Mouse (Mus musculus) CD4-positive helper T cell, adult 2 months (primary cell): Measurements from ENCODE around the gene Acvr2a.
"Not testable (repeated sequence)": the region's sequence is repeated elsewhere in the genome, so short reads cannot be mapped to it uniquely, and the experiment has no call there.

ENCODE experiments used
- DNase-seq: peaks from one replicate; pipeline ENCODE4 v3.0.0-alpha.2; 2012; ENCODE audit warnings: low read depth, missing footprints, low spot score

Gene Acvr2a

GRCm38 (mm10) chr2:48813371-48814222 is at the start of gene Acvr2a:
Acvr2a (plus strand) TSS chr2:48814109.
- DNase-seq: peak; percentile 84

GRCm38 (mm10) chr2:48766513-48766912 is 47.4 kb upstream of the Acvr2a start:
- no peak for DNase-seq

GRCm38 (mm10) chr2:48767778-48768177 is 46.1 kb upstream of the Acvr2a start:
- no peak for DNase-seq

GRCm38 (mm10) chr2:48768219-48768618 is 45.7 kb upstream of the Acvr2a start:
- DNase-seq: no peak

GRCm38 (mm10) chr2:48770100-48770499 is 43.8 kb upstream of the Acvr2a start:
- DNase-seq: no peak

GRCm38 (mm10) chr2:48770634-48771033 is 43.3 kb upstream of the Acvr2a start:
- no peak for DNase-seq

GRCm38 (mm10) chr2:48775281-48775680 is 38.6 kb upstream of the Acvr2a start:
- DNase-seq: no peak

GRCm38 (mm10) chr2:48788901-48789300 is 25.0 kb upstream of the Acvr2a start:
- no peak for DNase-seq

GRCm38 (mm10) chr2:48814223-48815038 is 522 bp downstream of the Acvr2a start:
- no peak for DNase-seq

GRCm38 (mm10) chr2:48815039-48815590 is 1.2 kb downstream of the Acvr2a start:
- peak; percentile 7 for DNase-seq

- no peak for DNase-seq
These were observed 2.5 kb downstream of the Acvr2a start for GRCm38 (mm10) chr2:48816141-48817028.

- no peak for DNase-seq
These were observed 12.0 kb downstream of the Acvr2a start for GRCm38 (mm10) chr2:48825878-48826277.

- no peak for DNase-seq
These were observed 12.5 kb downstream of the Acvr2a start for GRCm38 (mm10) chr2:48826380-48826779.

GRCm38 (mm10) chr2:48830492-48830891 is 16.6 kb downstream of the Acvr2a start:
- no peak for DNase-seq

- DNase-seq: no peak
These were observed 18.4 kb downstream of the Acvr2a start for GRCm38 (mm10) chr2:48832305-48832704.

GRCm38 (mm10) chr2:48833884-48834450 is 20.1 kb downstream of the Acvr2a start:
- DNase-seq: no peak

- no peak for DNase-seq
These were observed 27.9 kb downstream of the Acvr2a start for GRCm38 (mm10) chr2:48841611-48842470.

GRCm38 (mm10) chr2:48846689-48847398 is 32.9 kb downstream of the Acvr2a start:
- no peak for DNase-seq

- DNase-seq: not testable (repeated sequence)
These were observed 51.7 kb downstream of the Acvr2a start for GRCm38 (mm10) chr2:48865596-48865995.
